Mouse (Mus musculus): Measurements from ENCODE around the gene Pym1.

Pym1 gene

GRCm38 (mm10) chr10:128744680-128745601 is 2.7 kb upstream of the Pym1 start, which contains the start of gene Dgka:
TSS of gene Dgka (minus strand) at chr10:128744855.
- no peak for DNase-seq (ENCODE audit: low spot score in 2 of 2)

GRCm38 (mm10) chr10:128745946-128746613 is 1.6 kb upstream of the Pym1 start:
- no peak for DNase-seq (ENCODE audit: low spot score in 2 of 2)

GRCm38 (mm10) chr10:128746972-128747645 is 580 bp upstream of the Pym1 start:
- DNase-seq (ENCODE audit: low spot score in 2 of 2), result no peak

GRCm38 (mm10) chr10:128748252-128748864 is 669 bp downstream of the Pym1 start:
- peak; percentile 67 to 72 for DNase-seq (ENCODE audit: low spot score in 2 of 2)

- no peak for DNase-seq (ENCODE audit: low spot score in 2 of 2)
Observed at GRCm38 (mm10) chr10:128772895-128773294, 25.2 kb downstream of the Pym1 start.

GRCm38 (mm10) chr10:128773685-128774084 is 26.0 kb downstream of the Pym1 start:
- DNase-seq (ENCODE audit: low spot score in 2 of 2), result no peak

- no peak for DNase-seq (ENCODE audit: low spot score in 2 of 2)
Observed at GRCm38 (mm10) chr10:128778441-128778840, 30.8 kb downstream of the Pym1 start.

- peak; percentile 76 to 86 for DNase-seq (ENCODE audit: low spot score in 2 of 2)
Observed at GRCm38 (mm10) chr10:128779011-128779795, 31.5 kb downstream of the Pym1 start.

GRCm38 (mm10) chr10:128780200-128780599 is 32.5 kb downstream of the Pym1 start:
- no peak for DNase-seq (ENCODE audit: low spot score in 2 of 2)

GRCm38 (mm10) chr10:128790398-128791124 is 42.9 kb downstream of the Pym1 start, which contains the start of gene Mmp19:
TSS of gene Mmp19 (plus strand) at chr10:128790910.
- no peak for DNase-seq (ENCODE audit: low spot score in 2 of 2)

GRCm38 (mm10) chr10:128792041-128792440 is 44.4 kb downstream of the Pym1 start:
- DNase-seq (ENCODE audit: low spot score in 2 of 2), result no peak

GRCm38 (mm10) chr10:128793258-128793657 is 45.6 kb downstream of the Pym1 start:
- DNase-seq (ENCODE audit: low spot score in 2 of 2), result no peak

- no peak for DNase-seq (ENCODE audit: low spot score in 2 of 2)
Observed at GRCm38 (mm10) chr10:128794391-128794790, 46.7 kb downstream of the Pym1 start.

GRCm38 (mm10) chr10:128795581-128795980 is 47.9 kb downstream of the Pym1 start:
- DNase-seq (ENCODE audit: low spot score in 2 of 2), result no peak

- DNase-seq (ENCODE audit: low spot score in 2 of 2), result peak in 1 of 2 experiments; percentile 51
Observed at GRCm38 (mm10) chr10:128798676-128799075, 51.0 kb downstream of the Pym1 start.

- DNase-seq (ENCODE audit: low spot score in 2 of 2), result peak in 1 of 2 experiments; percentile 56
Observed at GRCm38 (mm10) chr10:128801981-128802495, 54.3 kb downstream of the Pym1 start.

- DNase-seq (ENCODE audit: low spot score in 2 of 2), result peak in 1 of 2 experiments; percentile 45
Observed at GRCm38 (mm10) chr10:128802956-128803355, 55.3 kb downstream of the Pym1 start.

GRCm38 (mm10) chr10:128803361-128803760 is 55.7 kb downstream of the Pym1 start:
- DNase-seq (ENCODE audit: low spot score in 2 of 2), result peak in 1 of 2 experiments; percentile 54

- peak; percentile 66 to 68 for DNase-seq (ENCODE audit: low spot score in 2 of 2)
Observed at GRCm38 (mm10) chr10:128803771-128804270, 56.1 kb downstream of the Pym1 start, which contains the start of gene Dnajc14. TSS of gene Dnajc14 (plus strand) at chr10:128804062.

Data from urinary bladder, postnatal 4 days (tissue).